Mouse (Mus musculus) effector memory CD4-positive, alpha-beta T cell, adult 7 months (primary cell): Measurements from ENCODE around the gene Map7d3. TPM values are rescaled to one million over a fixed set of nuclear protein-coding genes. Genes with fewer than 3 reads are reported as not detected.

ENCODE experiments used
- polyA plus RNA-seq: library from polyadenylated mRNA; unstranded; fragments of 100-300 nt; shearing (Covaris generic); gene quantifications from one replicate; pipeline ENCODE4 v1.2.1, GENCODE M21; 2017

The Map7d3 gene
- not detected for polyA plus RNA-seq

GRCm38 (mm10) chrX:56821765-56822603 is at the start of gene Map7d3:
Map7d3 (minus strand) TSS chrX:56822326.

GRCm38 (mm10) chrX:56869863-56870262 is 47.7 kb upstream of the Map7d3 start, which contains the start of gene Adgrg4:
Adgrg4 (plus strand) TSS chrX:56870163.

Other genes with a start within 250 kb of the Map7d3 start
- gene Mmgt1, start 224.3 kb downstream of the Map7d3 start, polyA plus RNA-seq, result 7.2 TPM
- gene Slc9a6, start 212.6 kb downstream of the Map7d3 start, polyA plus RNA-seq, result 9.9 TPM
- 0.43 TPM for gene Fhl1, start 90.5 kb downstream of the Map7d3 start, polyA plus RNA-seq
- not detected for gene Adgrg4, start 47.8 kb upstream of the Map7d3 start, polyA plus RNA-seq
- not detected for gene Brs3, start 220.7 kb upstream of the Map7d3 start, polyA plus RNA-seq
- 61.8 TPM for gene Htatsf1, start 231.3 kb upstream of the Map7d3 start, polyA plus RNA-seq